Mouse (Mus musculus): ENCODE results near the gene Abca6.

- TF ChIP-seq CTCF (IDR thresholded peaks at IDR 0.05; ENCODE audit: extremely low read depth, insufficient read length, insufficient replicate concordance, low read depth, low read length): no peak
- no peak for TF ChIP-seq POLR2A (IDR thresholded peaks at IDR 0.05; ENCODE audit: low read depth, low read length)
Observed at GRCm38 (mm10) chr11:110284185-110284787, 32.7 kb upstream of the Abca6 start.
